Mouse (Mus musculus): ENCODE results near the gene Mindy1. TPM values are rescaled to one million over a fixed set of nuclear protein-coding genes. Genes with fewer than 3 reads are reported as not detected.

The Mindy1 gene
- polyA plus RNA-seq, 1 experiment: 96.8 TPM

GRCm38 (mm10) chr3:95282865-95283588 is 1.9 kb downstream of the Mindy1 start:
- peak; percentile 87 to 88 for DNase-seq

GRCm38 (mm10) chr3:95283589-95283941 is 2.4 kb downstream of the Mindy1 start:
- Histone ChIP-seq H3K27me3 (ENCODE audit: control insufficient read depth, insufficient read depth, low read length) (no peaks in the 10 kb centered on the region), H3K4me3 (replicated peaks; ENCODE audit: insufficient read depth, low read depth, low read length) (peak overlapping the region; percentile 84), H3K4me1 (ENCODE audit: control insufficient read depth, insufficient read depth, low read length) (peaks cover 11% of the 10 kb centered on the region), H3K27ac (ENCODE audit: insufficient read depth, low read length) (peak overlapping the region; percentile 97)
- no peak for DNase-seq
- whole genome bisulfite sequencing: under 1% methylated on average over 7 of the region's 7 CpGs
- TF ChIP-seq POLR2A (IDR thresholded peaks at IDR 0.05; ENCODE audit: borderline replicate concordance, insufficient read depth, low read length) (no peak), CTCF (IDR thresholded peaks at IDR 0.05; ENCODE audit: borderline replicate concordance, insufficient read depth, low read depth, low read length) (no peak)

More at GRCm38 (mm10) chr3:95282865-95283588, 1.9 kb downstream of the Mindy1 start:
- Histone ChIP-seq H3K27ac (ENCODE audit: insufficient read depth, low read length) (peak overlapping the region; percentile 97), H3K4me1 (ENCODE audit: control insufficient read depth, insufficient read depth, low read length) (peaks cover 10% of the 10 kb centered on the region), H3K27me3 (ENCODE audit: control insufficient read depth, insufficient read depth, low read length) (no peaks in the 10 kb centered on the region), H3K4me3 (replicated peaks; ENCODE audit: insufficient read depth, low read depth, low read length) (peak overlapping the region; percentile 84)
- under 1% methylated on average over 51 of the region's 51 CpGs for WGBS
- TF ChIP-seq POLR2A (IDR thresholded peaks at IDR 0.05; ENCODE audit: borderline replicate concordance, insufficient read depth, low read length) (peak; percentile 79), CTCF (IDR thresholded peaks at IDR 0.05; ENCODE audit: borderline replicate concordance, insufficient read depth, low read depth, low read length) (peak; percentile 21; the same call in 1 of the 2 replicates)

- Histone ChIP-seq H3K4me1 (ENCODE audit: control insufficient read depth, insufficient read depth, low read length) (peaks cover 11% of the 10 kb centered on the region), H3K27me3 (ENCODE audit: control insufficient read depth, insufficient read depth, low read length) (no peaks in the 10 kb centered on the region), H3K27ac (ENCODE audit: insufficient read depth, low read length) (peak overlapping the region; percentile 83), H3K4me3 (replicated peaks; ENCODE audit: insufficient read depth, low read depth, low read length) (peak overlapping the region; percentile 84)
- 3% methylated on average over 1 of the region's 1 CpGs for WGBS
- no peak for TF ChIP-seq POLR2A (IDR thresholded peaks at IDR 0.05; ENCODE audit: borderline replicate concordance, insufficient read depth, low read length)
- no peak for TF ChIP-seq CTCF (IDR thresholded peaks at IDR 0.05; ENCODE audit: borderline replicate concordance, insufficient read depth, low read depth, low read length)
- DNase-seq: no peak
Observed at GRCm38 (mm10) chr3:95284062-95284461, 2.9 kb downstream of the Mindy1 start.

- WGBS: 20% methylated on average over 12 of the region's 12 CpGs
- Histone ChIP-seq H3K27me3 (ENCODE audit: control insufficient read depth, insufficient read depth, low read length) (no peaks in the 10 kb centered on the region), H3K27ac (ENCODE audit: insufficient read depth, low read length) (peak overlapping the region; percentile 83), H3K4me1 (ENCODE audit: control insufficient read depth, insufficient read depth, low read length) (peaks cover 12% of the 10 kb centered on the region), H3K4me3 (replicated peaks; ENCODE audit: insufficient read depth, low read depth, low read length) (peak overlapping the region; percentile 84)
- TF ChIP-seq CTCF (IDR thresholded peaks at IDR 0.05; ENCODE audit: borderline replicate concordance, insufficient read depth, low read depth, low read length) (no peak), POLR2A (IDR thresholded peaks at IDR 0.05; ENCODE audit: borderline replicate concordance, insufficient read depth, low read length) (no peak)
- DNase-seq: no peak
Observed at GRCm38 (mm10) chr3:95284501-95285281, 3.5 kb downstream of the Mindy1 start.

GRCm38 (mm10) chr3:95285390-95285789 is 4.2 kb downstream of the Mindy1 start:
- Histone ChIP-seq H3K4me3 (replicated peaks; ENCODE audit: insufficient read depth, low read depth, low read length) (peak overlapping the region; percentile 84), H3K27ac (ENCODE audit: insufficient read depth, low read length) (no peak overlapping the region), H3K4me1 (ENCODE audit: control insufficient read depth, insufficient read depth, low read length) (peaks cover 16% of the 10 kb centered on the region), H3K27me3 (ENCODE audit: control insufficient read depth, insufficient read depth, low read length) (no peaks in the 10 kb centered on the region)
- 54% methylated on average over 5 of the region's 5 CpGs for WGBS
- no peak for DNase-seq
- TF ChIP-seq POLR2A (IDR thresholded peaks at IDR 0.05; ENCODE audit: borderline replicate concordance, insufficient read depth, low read length): no peak
- TF ChIP-seq CTCF (IDR thresholded peaks at IDR 0.05; ENCODE audit: borderline replicate concordance, insufficient read depth, low read depth, low read length): no peak

GRCm38 (mm10) chr3:95286011-95286410 is 4.9 kb downstream of the Mindy1 start:
- no peaks in the 10 kb centered on the region for H3K27me3 ChIP-seq (ENCODE audit: control insufficient read depth, insufficient read depth, low read length)
- 35% methylated on average over 5 of the region's 5 CpGs for WGBS
- H3K4me3 ChIP-seq (replicated peaks; ENCODE audit: insufficient read depth, low read depth, low read length): peak overlapping the region; percentile 25
- no peak for DNase-seq
- TF ChIP-seq CTCF (IDR thresholded peaks at IDR 0.05; ENCODE audit: borderline replicate concordance, insufficient read depth, low read depth, low read length) (no peak), POLR2A (IDR thresholded peaks at IDR 0.05; ENCODE audit: borderline replicate concordance, insufficient read depth, low read length) (no peak)
- no peak overlapping the region for H3K27ac ChIP-seq (ENCODE audit: insufficient read depth, low read length)
- peaks cover 19% of the 10 kb centered on the region for H3K4me1 ChIP-seq (ENCODE audit: control insufficient read depth, insufficient read depth, low read length)

GRCm38 (mm10) chr3:95286510-95286909 is 5.4 kb downstream of the Mindy1 start:
- Histone ChIP-seq H3K27ac (ENCODE audit: insufficient read depth, low read length) (no peak overlapping the region), H3K4me3 (replicated peaks; ENCODE audit: insufficient read depth, low read depth, low read length) (no peak overlapping the region), H3K4me1 (ENCODE audit: control insufficient read depth, insufficient read depth, low read length) (peaks cover 19% of the 10 kb centered on the region), H3K27me3 (ENCODE audit: control insufficient read depth, insufficient read depth, low read length) (no peaks in the 10 kb centered on the region)
- 73% methylated on average over 7 of the region's 7 CpGs for WGBS
- DNase-seq: peak in 1 of 2 experiments; percentile 5
- TF ChIP-seq CTCF (IDR thresholded peaks at IDR 0.05; ENCODE audit: borderline replicate concordance, insufficient read depth, low read depth, low read length) (no peak), POLR2A (IDR thresholded peaks at IDR 0.05; ENCODE audit: borderline replicate concordance, insufficient read depth, low read length) (no peak)

Data from cerebellum, adult 2 months (tissue).